Mouse (Mus musculus) Patski (cell line): ENCODE data around the gene Ptk6. TPM values are rescaled to one million over a fixed set of nuclear protein-coding genes. Genes with fewer than 3 reads are reported as not detected.

ENCODE experiments used
- ATAC-seq: fragments of 100-300 bp; one replicate; pipeline ENCODE4 v1.8.0; 2021
- CTCF ChIA-PET: fragments of 350-600 bp; sonication (Branson Sonifier 250); formaldehyde crosslinking; loops from one replicate; lab custom pipeline; 2022; ENCODE audit warnings: inconsistent platforms; lab: Charles Lee
- POLR2A ChIA-PET: fragments of 350-600 bp; sonication (Branson Sonifier 250); formaldehyde crosslinking; loops from one replicate; lab custom pipeline; 2022; ENCODE audit warnings: antibody characterized with exemption, inconsistent platforms; lab: Charles Lee
- DNase-seq: peaks from one replicate; pipeline ENCODE4 v3.0.0-alpha.2; 2011; ENCODE audit warnings: low read depth, low spot score
- H3K27me3 ChIP-seq: fragments of 371-371 bp; one replicate; pipeline ENCODE4 v1.5.1; 2021
- CTCF ChIP-seq: fragments of 100-300 bp; IDR thresholded peaks from one replicate; pipeline ENCODE4 v1.5.1; 2021
- in situ Hi-C: fragments of 300-500 bp; cut with MboI; formaldehyde crosslinking; loops from 3 replicates; pipeline ENCODE4 v1.11.1; 2018; ENCODE audit warnings: low pct_unique_long_range_greater_than_20kb, mixed read lengths
- polyA plus RNA-seq: library from polyadenylated mRNA; unstranded; gene quantifications from one replicate; pipeline ENCODE4 v1.2.3, GENCODE M21; 2021

Gene Ptk6
- not detected for polyA plus RNA-seq

- TF ChIP-seq CTCF: no peak
These were observed at the start of gene Ptk6 for GRCm38 (mm10) chr2:181202422-181202821. TSS of gene Ptk6 (minus strand) at chr2:181202789.

DNA sequence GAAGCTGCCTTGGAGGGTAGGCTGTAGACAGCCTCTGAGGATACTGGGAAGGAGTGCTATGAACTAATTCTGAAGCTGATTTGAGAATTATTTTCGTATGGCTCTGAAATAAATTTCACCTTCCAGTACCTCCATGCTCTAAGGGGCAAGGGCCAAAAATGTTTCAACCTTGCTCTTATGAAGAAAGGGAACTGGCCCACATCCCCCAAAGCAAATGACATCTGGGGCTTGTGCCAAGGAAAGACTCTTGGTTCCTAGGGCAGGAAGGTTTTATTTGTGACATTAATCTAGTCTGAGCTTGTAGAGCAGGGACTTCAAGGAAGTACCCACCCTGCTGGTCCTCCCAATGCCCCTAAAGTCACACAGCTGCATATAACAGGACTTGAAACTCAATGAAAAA lies 49.3 kb upstream of the Ptk6 start:
- ATAC-seq (no peak), DNase-seq (no peak)
- ChIA-PET CTCF (no interaction called here), POLR2A (no interaction called here)
- H3K27me3 ChIP-seq: no peaks in the 10 kb centered on the region
- in situ Hi-C loops: loop anchor here (5.0 kb wide), 1 partner anchor 65 kb away; the partner anchor contains the start of gene Ppdpf
- TF ChIP-seq CTCF: no peak

More at GRCm38 (mm10) chr2:181202422-181202821, at the start of gene Ptk6:
- CTCF ChIA-PET: interaction anchor here (0.9 to 1.9 kb wide), 2 partner anchors 10 to 15 kb away, joined by 3 to 4 read pairs; partner anchors contain the start of gene Ppdpf
- POLR2A ChIA-PET: interaction anchor here (0.6 kb wide), 1 partner anchor 93 kb away, joined by 3 read pairs; no protein-coding TSS in a partner anchor
- in situ Hi-C loops: no loop called here
- H3K27me3 ChIP-seq: peaks cover 30% of the 10 kb centered on the region
- DNase-seq (no peak), ATAC-seq (no peak)

DNA sequence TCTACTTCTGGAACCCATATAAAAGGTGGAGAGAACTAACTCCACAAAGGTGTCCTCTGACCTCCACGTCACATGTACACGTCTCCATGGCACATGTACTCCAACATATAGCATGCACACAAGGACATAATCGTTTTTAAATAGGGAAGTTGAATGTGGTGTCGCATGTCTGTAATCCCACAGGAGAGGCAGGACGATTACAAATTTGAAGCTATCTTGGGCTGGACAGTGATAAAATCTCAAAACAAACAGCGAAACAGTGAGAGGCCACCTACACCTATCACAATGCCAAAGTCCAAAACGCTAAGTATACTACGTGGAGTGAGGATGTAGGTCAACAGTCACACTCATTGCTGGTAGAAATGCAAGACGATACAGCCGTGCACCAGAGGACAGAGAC lies 46.6 kb upstream of the Ptk6 start:
- no peak for ATAC-seq
- no peaks in the 10 kb centered on the region for H3K27me3 ChIP-seq
- no peak for TF ChIP-seq CTCF
- in situ Hi-C loops: no loop called here
- DNase-seq: no peak
- POLR2A ChIA-PET: no interaction called here
- CTCF ChIA-PET: interaction anchor here (1.5 kb wide), 1 partner anchor 10 kb away, joined by 4 read pairs; no protein-coding TSS in a partner anchor

- POLR2A ChIA-PET: interaction anchor here (1.3 kb wide), 1 partner anchor 12 kb away, joined by 3 read pairs; no protein-coding TSS in a partner anchor
- no peak for TF ChIP-seq CTCF
- DNase-seq (no peak), ATAC-seq (no peak)
- H3K27me3 ChIP-seq: no peaks in the 10 kb centered on the region
- CTCF ChIA-PET: no interaction called here
- in situ Hi-C loops: no loop called here
These were observed 42.4 kb upstream of the Ptk6 start for GRCm38 (mm10) chr2:181245031-181245430.

- CTCF ChIA-PET: interaction anchor here (1.1 to 2.4 kb wide), 2 partner anchors 11 to 19 kb away, joined by 3 to 11 read pairs; no protein-coding TSS in a partner anchor
- DNase-seq (no peak), ATAC-seq (no peak)
- in situ Hi-C loops: no loop called here
- POLR2A ChIA-PET: interaction anchor here (1.3 to 2.0 kb wide), 2 partner anchors 13 to 43 kb away, joined by 3 to 11 read pairs; no protein-coding TSS in a partner anchor
- no peaks in the 10 kb centered on the region for H3K27me3 ChIP-seq
- TF ChIP-seq CTCF: no peak
These were observed 41.3 kb upstream of the Ptk6 start for GRCm38 (mm10) chr2:181243706-181244394.

DNA sequence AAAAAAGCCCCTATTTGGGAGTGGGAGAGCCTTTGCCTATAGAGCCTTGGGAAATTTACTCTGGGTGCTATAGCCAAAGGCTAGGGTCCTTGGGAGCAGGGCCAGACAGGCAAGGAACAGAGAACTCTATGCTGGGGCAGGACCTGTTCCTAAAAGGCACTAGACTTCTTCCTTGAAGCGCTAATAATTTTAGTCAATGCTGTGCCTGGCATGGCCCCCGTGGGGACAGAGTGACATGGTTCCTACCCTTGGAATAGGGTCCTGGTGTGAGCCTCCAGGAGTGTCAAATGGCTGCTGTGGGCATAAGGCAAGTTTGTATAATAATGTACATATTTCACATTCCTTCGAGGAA lies 39.7 kb upstream of the Ptk6 start:
- TF ChIP-seq CTCF: no peak
- ChIA-PET POLR2A (interaction anchor here (2.0 kb wide), 1 partner anchor 44 kb away, joined by 11 read pairs; no protein-coding TSS in a partner anchor), CTCF (interaction anchor here (2.4 kb wide), 1 partner anchor 13 kb away, joined by 11 read pairs; no protein-coding TSS in a partner anchor)
- no peaks in the 10 kb centered on the region for H3K27me3 ChIP-seq
- peak; percentile 13 for ATAC-seq
- in situ Hi-C loops: no loop called here
- no peak for DNase-seq

DNA sequence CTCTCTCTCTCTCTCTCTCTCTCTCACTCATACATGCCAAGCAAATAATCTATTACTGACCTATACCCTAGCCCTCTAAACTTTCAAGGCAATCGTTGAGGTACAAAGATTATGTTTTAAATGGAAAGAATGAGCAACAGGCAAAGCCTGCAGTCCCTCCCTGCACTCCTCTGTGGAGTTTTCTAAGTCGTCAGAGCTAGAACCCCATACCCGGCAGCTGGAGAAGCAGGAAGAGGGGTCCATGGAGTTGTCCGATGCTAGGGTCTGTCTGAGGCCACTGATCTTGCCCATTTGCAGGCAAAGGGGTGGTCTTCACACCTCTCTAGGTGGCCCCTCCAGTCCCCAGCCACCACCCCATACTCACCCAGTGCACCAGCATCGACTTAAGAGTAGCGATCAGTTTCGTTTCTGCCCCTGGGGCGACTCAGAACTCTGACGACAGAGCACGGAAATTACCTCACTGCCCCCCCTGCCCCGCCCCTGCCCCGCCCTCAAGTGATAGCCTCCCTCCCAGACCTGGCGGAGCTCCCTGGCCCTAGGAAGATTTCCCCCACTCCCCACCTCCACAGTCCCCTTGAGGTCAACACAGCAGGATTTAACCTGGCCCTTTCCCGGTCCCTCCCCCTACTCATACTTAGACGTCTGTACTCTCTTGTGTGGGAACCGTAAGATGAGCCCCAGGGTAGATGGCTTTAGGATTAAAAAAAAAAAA lies 39.2 kb upstream of the Ptk6 start, which contains the start of gene Helz2:
TSS of gene Helz2 (minus strand) at position 426 of the 712 bp plus-strand sequence.
- H3K27me3 ChIP-seq: no peaks in the 10 kb centered on the region
- POLR2A ChIA-PET: interaction anchor here (2.0 kb wide), 1 partner anchor 45 kb away, joined by 11 read pairs; no protein-coding TSS in a partner anchor
- ATAC-seq: peak; percentile 74
- CTCF ChIA-PET: interaction anchor here (2.4 kb wide), 1 partner anchor 13 kb away, joined by 11 read pairs; no protein-coding TSS in a partner anchor
- peak; percentile 1 for DNase-seq
- no peak for TF ChIP-seq CTCF
- in situ Hi-C loops: no loop called here

DNA sequence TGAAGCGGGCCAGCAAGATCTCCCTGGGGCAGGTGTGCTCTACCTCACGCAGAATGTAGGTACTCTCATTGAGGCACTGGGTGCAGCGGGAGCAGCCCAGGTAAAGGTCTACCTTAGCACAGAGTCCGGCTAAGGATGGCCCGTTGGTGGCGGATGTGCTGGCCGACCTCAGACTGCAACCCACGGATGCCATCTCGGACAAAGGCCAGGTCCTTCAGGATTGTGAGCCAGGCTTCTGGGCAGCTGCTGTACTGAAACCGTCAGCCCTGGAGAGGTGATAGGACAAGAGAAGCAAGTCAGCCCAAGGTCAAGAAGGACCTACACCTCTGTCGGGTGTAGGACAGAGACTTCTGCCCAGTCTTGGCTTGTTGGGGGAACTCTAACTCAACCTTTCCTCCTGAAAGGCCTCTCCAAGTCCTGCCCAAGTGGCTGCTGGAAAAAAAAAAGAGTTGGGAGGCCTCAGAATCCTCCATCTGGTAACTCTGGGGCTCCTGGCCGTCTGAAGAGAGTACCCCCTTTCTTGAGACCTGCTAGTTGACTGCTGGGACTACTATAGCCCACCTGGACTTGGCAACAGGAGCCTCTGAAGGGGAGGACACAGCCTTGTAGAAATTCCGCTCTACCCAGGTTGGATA lies 38.3 kb upstream of the Ptk6 start:
- ChIA-PET CTCF (no interaction called here), POLR2A (no interaction called here)
- no peak for TF ChIP-seq CTCF
- ATAC-seq: no peak
- no peak for DNase-seq
- no peaks in the 10 kb centered on the region for H3K27me3 ChIP-seq
- in situ Hi-C loops: no loop called here

- TF ChIP-seq CTCF: no peak
- in situ Hi-C loops: no loop called here
- ChIA-PET POLR2A (no interaction called here), CTCF (no interaction called here)
- H3K27me3 ChIP-seq: no peaks in the 10 kb centered on the region
- no peak for DNase-seq
- ATAC-seq: no peak
These were observed 36.7 kb upstream of the Ptk6 start for GRCm38 (mm10) chr2:181239261-181239660.

- no peak for ATAC-seq
- no peaks in the 10 kb centered on the region for H3K27me3 ChIP-seq
- in situ Hi-C loops: no loop called here
- POLR2A ChIA-PET: no interaction called here
- CTCF ChIA-PET: no interaction called here
- no peak for TF ChIP-seq CTCF
- no peak for DNase-seq
These were observed 36.3 kb upstream of the Ptk6 start for GRCm38 (mm10) chr2:181238861-181239260.
